Mouse (Mus musculus): ENCODE results near the gene Rgl1. TPM values are rescaled to one million over a fixed set of nuclear protein-coding genes. Genes with fewer than 3 reads are reported as not detected.
"Not testable (repeated sequence)": the region's sequence is repeated elsewhere in the genome, so short reads cannot be mapped to it uniquely, and the experiment has no call there.

Rgl1 gene
- total RNA-seq, 1 experiment, result 1.3 TPM

DNA sequence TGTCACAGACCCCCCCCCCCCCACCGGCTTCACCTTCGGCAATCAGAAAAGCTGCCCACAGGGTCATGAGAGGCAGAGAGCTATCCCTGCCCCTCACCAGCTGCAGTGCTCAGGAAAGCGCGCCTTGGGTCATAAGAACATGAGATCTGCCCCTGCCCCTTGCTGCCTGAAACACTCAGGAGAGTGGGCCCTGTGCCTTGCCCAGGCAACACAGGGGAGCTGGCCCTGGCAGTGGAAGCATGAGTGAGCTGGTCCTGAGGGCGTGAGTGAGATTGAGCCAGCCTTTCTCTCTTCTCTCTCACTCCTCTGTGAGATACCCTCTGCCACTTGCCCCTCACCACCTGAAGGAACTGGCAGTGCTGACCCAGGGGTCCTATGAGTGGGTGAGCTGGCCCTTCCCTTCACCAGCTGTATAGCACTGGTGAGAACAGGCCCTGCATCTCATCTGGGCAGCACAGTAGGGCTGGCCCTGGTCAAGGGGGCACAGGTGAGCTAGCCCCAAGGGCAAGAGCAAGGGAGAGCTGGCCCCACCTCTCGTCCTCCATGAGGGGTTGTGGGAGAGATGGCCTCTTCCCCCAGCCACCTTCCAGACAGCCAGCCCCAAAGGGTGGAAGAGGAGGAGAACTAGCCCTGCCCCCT lies 115.2 kb downstream of the Rgl1 start:
- DNase-seq (ENCODE audit: low read depth, low spot score), result no peak
- TF ChIP-seq HCFC1 (IDR thresholded peaks at IDR 0.05; ENCODE audit: borderline replicate concordance, insufficient read depth, low read length), result no peak
- no peak for TF ChIP-seq CHD2 (IDR thresholded peaks at IDR 0.05; ENCODE audit: low read depth, low read length)
- TF ChIP-seq ZC3H11A (IDR thresholded peaks at IDR 0.05; ENCODE audit: borderline replicate concordance, low read depth, low read length), result no peak
- TF ChIP-seq MAFK (IDR thresholded peaks at IDR 0.05; ENCODE audit: insufficient read depth, low read depth, low read length), result no peak
- TF ChIP-seq ZNF384 (IDR thresholded peaks at IDR 0.05; ENCODE audit: low read depth, low read length), result no peak
- Histone ChIP-seq H3K27ac (ENCODE audit: insufficient read depth, low read depth, low read length, poor library complexity, severe bottlenecking) (no peak overlapping the region), H3K36me3 (ENCODE audit: control insufficient read depth, insufficient read depth, low read length, poor library complexity, severe bottlenecking) (no peaks in the 10 kb centered on the region), H3K9me3 (ENCODE audit: control insufficient read depth, insufficient read depth, low read depth, low read length) (no peaks in the 10 kb centered on the region), H3K4me3 (ENCODE audit: insufficient read depth in 1 of 2, low read depth in 1 of 2, low read length in 2 of 2, poor library complexity in 1 of 2, severe bottlenecking in 1 of 2) (no peak overlapping the region), H3K4me1 (ENCODE audit: control insufficient read depth in 2 of 2, insufficient read depth in 2 of 2, low read length in 2 of 2, poor library complexity in 1 of 2) (peaks cover 0 to 2% of the 10 kb centered on the region in 2 experiments; a peak in 1 of 4 replicates), H3K9ac (ENCODE audit: insufficient read depth, low read depth, low read length, poor library complexity, severe bottlenecking) (no peak overlapping the region)
- in situ Hi-C loops (cut with MboI; ENCODE audit: low sequenced_read_pairs in 2 of 2, unreplicated experiment in 2 of 2), result no loop called here

DNA sequence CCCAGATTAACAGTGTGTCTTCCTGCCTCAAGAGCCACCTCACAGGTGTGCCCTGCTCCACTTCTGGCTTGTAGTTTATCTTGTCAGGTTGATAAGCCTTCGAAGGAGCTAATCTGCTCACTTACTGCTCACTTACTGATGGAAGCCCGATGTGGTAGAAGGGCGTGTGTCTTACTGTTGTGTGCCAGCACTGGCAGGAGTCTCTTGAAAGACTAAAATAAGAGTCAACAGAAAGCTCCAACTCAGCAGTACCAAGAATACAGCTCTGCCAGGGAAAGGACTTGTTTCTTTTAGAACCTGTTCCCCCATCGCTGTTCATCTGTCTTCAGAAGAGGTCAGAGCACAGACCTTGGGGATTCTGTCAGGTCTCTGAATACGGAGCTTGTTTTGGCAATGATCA lies 118.1 kb downstream of the Rgl1 start:
- no peak for DNase-seq (ENCODE audit: low read depth, low spot score)
- Histone ChIP-seq H3K4me3 (ENCODE audit: insufficient read depth in 1 of 2, low read depth in 1 of 2, low read length in 2 of 2, poor library complexity in 1 of 2, severe bottlenecking in 1 of 2) (no peak overlapping the region), H3K9ac (ENCODE audit: insufficient read depth, low read depth, low read length, poor library complexity, severe bottlenecking) (no peak overlapping the region), H3K4me1 (ENCODE audit: control insufficient read depth in 2 of 2, insufficient read depth in 2 of 2, low read length in 2 of 2, poor library complexity in 1 of 2) (no peaks in the 10 kb centered on the region), H3K36me3 (ENCODE audit: control insufficient read depth, insufficient read depth, low read length, poor library complexity, severe bottlenecking) (no peaks in the 10 kb centered on the region), H3K9me3 (ENCODE audit: control insufficient read depth, insufficient read depth, low read depth, low read length) (no peaks in the 10 kb centered on the region), H3K27ac (ENCODE audit: insufficient read depth, low read depth, low read length, poor library complexity, severe bottlenecking) (no peak overlapping the region)
- in situ Hi-C loops (cut with MboI; ENCODE audit: low sequenced_read_pairs in 2 of 2, unreplicated experiment in 2 of 2), result no loop called here
- TF ChIP-seq CHD2 (IDR thresholded peaks at IDR 0.05; ENCODE audit: low read depth, low read length), result no peak
- TF ChIP-seq MAFK (IDR thresholded peaks at IDR 0.05; ENCODE audit: insufficient read depth, low read depth, low read length), result no peak
- TF ChIP-seq ZC3H11A (IDR thresholded peaks at IDR 0.05; ENCODE audit: borderline replicate concordance, low read depth, low read length), result no peak

DNA sequence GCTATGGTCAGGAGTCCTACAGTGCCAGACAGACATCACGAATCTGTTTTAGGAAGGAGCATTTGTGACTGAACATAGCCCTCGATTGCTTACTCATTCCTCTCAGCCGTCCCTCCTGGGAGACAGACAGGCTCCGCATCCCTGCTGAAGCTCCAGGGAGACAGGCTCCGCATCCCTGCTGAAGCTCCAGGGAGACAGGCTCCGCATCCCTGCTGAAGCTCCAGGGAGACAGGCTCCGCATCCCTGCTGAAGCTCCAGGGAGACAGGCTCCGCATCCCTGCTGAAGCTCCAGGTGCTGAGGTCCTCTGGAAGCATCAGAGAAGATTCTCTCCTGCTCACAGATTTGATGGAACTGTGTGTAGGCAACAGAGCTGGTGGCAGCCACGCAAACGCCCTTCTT lies 123.9 kb downstream of the Rgl1 start:
- H3K4me3 ChIP-seq (ENCODE audit: insufficient read depth in 1 of 2, low read depth in 1 of 2, low read length in 2 of 2, poor library complexity in 1 of 2, severe bottlenecking in 1 of 2); H3K36me3 ChIP-seq (ENCODE audit: control insufficient read depth, insufficient read depth, low read length, poor library complexity, severe bottlenecking); DNase-seq (ENCODE audit: low read depth, low spot score); in situ Hi-C loops (cut with MboI; ENCODE audit: low sequenced_read_pairs in 2 of 2, unreplicated experiment in 2 of 2); H3K4me1 ChIP-seq (ENCODE audit: control insufficient read depth in 2 of 2, insufficient read depth in 2 of 2, low read length in 2 of 2, poor library complexity in 1 of 2); H3K9me3 ChIP-seq (ENCODE audit: control insufficient read depth, insufficient read depth, low read depth, low read length); H3K9ac ChIP-seq (ENCODE audit: insufficient read depth, low read depth, low read length, poor library complexity, severe bottlenecking); H3K27ac ChIP-seq (ENCODE audit: insufficient read depth, low read depth, low read length, poor library complexity, severe bottlenecking): not testable (repeated sequence)

DNA sequence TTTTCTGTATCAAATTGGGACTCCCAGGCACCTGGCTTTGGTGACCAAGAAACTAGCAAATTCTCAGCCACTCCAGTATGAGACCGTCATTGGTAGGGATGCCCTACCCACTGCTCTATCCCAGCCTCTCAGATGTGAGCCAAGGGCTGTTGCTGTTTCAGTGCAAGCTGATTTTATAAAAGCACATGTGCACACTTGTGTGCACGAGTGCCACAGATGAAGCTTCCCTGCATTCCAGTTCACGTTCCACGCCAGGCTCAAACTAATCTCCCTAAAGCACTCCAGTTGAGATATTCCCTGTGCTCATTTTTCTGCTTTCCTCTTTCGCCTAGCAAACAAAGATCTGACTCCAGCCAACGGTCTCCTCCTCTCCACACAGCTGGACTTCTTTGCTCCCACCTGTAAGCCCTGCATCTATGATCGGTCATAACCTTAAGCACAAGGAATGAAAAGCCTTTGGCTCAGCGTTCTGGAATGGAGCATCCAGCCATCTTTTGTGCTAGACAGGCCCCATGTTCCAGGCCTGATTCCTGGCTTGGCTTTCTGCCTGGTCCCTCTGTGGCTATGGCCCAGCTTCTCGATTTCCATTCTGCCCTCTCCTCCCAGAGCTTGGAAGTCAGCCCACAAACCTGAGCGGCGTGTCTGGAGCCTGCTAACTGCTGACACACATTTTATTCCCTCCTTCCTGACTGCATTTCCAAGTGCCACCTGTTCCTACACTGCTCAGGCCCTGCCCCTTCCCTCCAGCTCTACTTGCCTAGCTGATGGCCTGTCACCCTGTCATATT lies 125.8 kb downstream of the Rgl1 start:
- in situ Hi-C loops (cut with MboI; ENCODE audit: low sequenced_read_pairs in 2 of 2, unreplicated experiment in 2 of 2), result no loop called here
- Histone ChIP-seq H3K27ac (ENCODE audit: insufficient read depth, low read depth, low read length, poor library complexity, severe bottlenecking) (no peak overlapping the region), H3K4me1 (ENCODE audit: control insufficient read depth in 2 of 2, insufficient read depth in 2 of 2, low read length in 2 of 2, poor library complexity in 1 of 2) (no peaks in the 10 kb centered on the region)

DNA sequence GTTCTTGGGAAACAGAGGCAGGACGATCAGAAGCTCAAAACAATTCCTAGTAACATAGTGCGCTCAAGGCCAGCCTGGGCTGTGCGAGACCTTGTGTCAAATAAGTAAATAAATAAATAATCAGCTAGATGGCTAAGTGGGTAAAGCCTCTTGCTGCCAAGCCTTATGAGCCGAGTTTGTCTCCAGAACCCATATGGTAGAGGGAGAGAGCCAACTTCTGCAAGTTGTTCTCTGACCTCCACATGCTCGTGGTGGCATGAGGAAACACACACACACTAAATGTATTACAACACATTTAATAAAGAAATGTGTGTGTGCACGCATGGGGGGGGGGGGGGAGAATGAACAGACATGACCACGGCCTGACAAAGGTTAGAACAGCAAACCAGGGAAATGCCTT lies 126.8 kb downstream of the Rgl1 start:
- in situ Hi-C loops (cut with MboI; ENCODE audit: low sequenced_read_pairs in 2 of 2, unreplicated experiment in 2 of 2), result no loop called here

More for the DNA sequence above, 125.8 kb downstream of the Rgl1 start:
- Histone ChIP-seq H3K9me3 (ENCODE audit: control insufficient read depth, insufficient read depth, low read depth, low read length) (no peaks in the 10 kb centered on the region), H3K4me3 (ENCODE audit: insufficient read depth in 1 of 2, low read depth in 1 of 2, low read length in 2 of 2, poor library complexity in 1 of 2, severe bottlenecking in 1 of 2) (no peak overlapping the region), H3K36me3 (ENCODE audit: control insufficient read depth, insufficient read depth, low read length, poor library complexity, severe bottlenecking) (no peaks in the 10 kb centered on the region), H3K9ac (ENCODE audit: insufficient read depth, low read depth, low read length, poor library complexity, severe bottlenecking) (no peak overlapping the region)
- no peak for TF ChIP-seq ZC3H11A (IDR thresholded peaks at IDR 0.05; ENCODE audit: borderline replicate concordance, low read depth, low read length)
- DNase-seq (ENCODE audit: low read depth, low spot score), result no peak

More for the DNA sequence above, 126.8 kb downstream of the Rgl1 start:
- Histone ChIP-seq H3K4me3 (ENCODE audit: insufficient read depth in 1 of 2, low read depth in 1 of 2, low read length in 2 of 2, poor library complexity in 1 of 2, severe bottlenecking in 1 of 2) (no peak overlapping the region), H3K36me3 (ENCODE audit: control insufficient read depth, insufficient read depth, low read length, poor library complexity, severe bottlenecking) (no peaks in the 10 kb centered on the region), H3K9ac (ENCODE audit: insufficient read depth, low read depth, low read length, poor library complexity, severe bottlenecking) (no peak overlapping the region), H3K4me1 (ENCODE audit: control insufficient read depth in 2 of 2, insufficient read depth in 2 of 2, low read length in 2 of 2, poor library complexity in 1 of 2) (no peaks in the 10 kb centered on the region), H3K27ac (ENCODE audit: insufficient read depth, low read depth, low read length, poor library complexity, severe bottlenecking) (no peak overlapping the region), H3K9me3 (ENCODE audit: control insufficient read depth, insufficient read depth, low read depth, low read length) (no peaks in the 10 kb centered on the region)
- TF ChIP-seq HCFC1 (IDR thresholded peaks at IDR 0.05; ENCODE audit: borderline replicate concordance, insufficient read depth, low read length) (no peak), CHD2 (IDR thresholded peaks at IDR 0.05; ENCODE audit: low read depth, low read length) (no peak), MAFK (IDR thresholded peaks at IDR 0.05; ENCODE audit: insufficient read depth, low read depth, low read length) (no peak), ZNF384 (IDR thresholded peaks at IDR 0.05; ENCODE audit: low read depth, low read length) (no peak), ZC3H11A (IDR thresholded peaks at IDR 0.05; ENCODE audit: borderline replicate concordance, low read depth, low read length) (no peak)
- no peak for DNase-seq (ENCODE audit: low read depth, low spot score)

Data from ES-E14 (cell line).